Mouse (Mus musculus) hindbrain, embryonic 11.5 days (tissue): Measurements from ENCODE around the gene Cdk19. TPM values are rescaled to one million over a fixed set of nuclear protein-coding genes. Genes with fewer than 3 reads are reported as not detected.

ENCODE experiments used
- ATAC-seq: fragments of 200-750 bp; cut with Nextera tagmentation; 2 replicates; pipeline ENCODE4 v1.8.0; 2017; ENCODE audit warnings: mild to moderate bottlenecking, moderate TSS enrichment, moderate library complexity; ENCODE audit not compliant: low FRiP score
- DNase-seq: peaks from one replicate; pipeline ENCODE4 v3.0.0-alpha.2; 2015; ENCODE audit warnings: low spot score
- H3K27ac ChIP-seq: fragments of 300-500 bp; sonication (generic); 2 replicates; pipeline ENCODE4 v1.5.1; 2014; ENCODE audit warnings: mild to moderate bottlenecking, low read depth, low read length
- H3K27me3 ChIP-seq: fragments of 300-500 bp; sonication (generic); 2 replicates; pipeline ENCODE4 v1.6.1; 2014; ENCODE audit warnings: mild to moderate bottlenecking, low read length, moderate library complexity, mixed read lengths; ENCODE audit not compliant: control insufficient read depth, insufficient read depth
- H3K36me3 ChIP-seq: fragments of 300-500 bp; sonication (generic); 2 replicates; pipeline ENCODE4 v1.6.1; 2014; ENCODE audit warnings: mild to moderate bottlenecking, low read length, moderate library complexity, mixed read lengths; ENCODE audit not compliant: control insufficient read depth, insufficient read depth
- H3K4me1 ChIP-seq: fragments of 300-500 bp; sonication (generic); replicated peaks from 2 replicates; pipeline ENCODE4 v1.6.1; 2014; ENCODE audit warnings: low read length, mixed read lengths; ENCODE audit not compliant: control insufficient read depth, insufficient read depth
- H3K4me2 ChIP-seq: fragments of 300-500 bp; sonication (generic); replicated peaks from 2 replicates; pipeline ENCODE4 v1.6.1; 2014; ENCODE audit warnings: mild to moderate bottlenecking, low read depth, low read length
- H3K4me3 ChIP-seq: fragments of 300-500 bp; sonication (generic); 2 replicates; pipeline ENCODE4 v1.5.1; 2014; ENCODE audit warnings: low read depth, low read length
- H3K9ac ChIP-seq: fragments of 300-500 bp; sonication (generic); 2 replicates; pipeline ENCODE4 v1.6.1; 2014; ENCODE audit warnings: low read depth, low read length
- H3K9me3 ChIP-seq: fragments of 300-500 bp; sonication (generic); 2 replicates; pipeline ENCODE4 v1.6.1; 2016; ENCODE audit warnings: low read length; ENCODE audit not compliant: control insufficient read depth
- WGBS: fragments of 180-500 bp; shearing (Covaris S2); extraction: QIAGEN DNeasy Blood & Tissue Kit; methylation state at CpG from one replicate; pipeline ENCODE4 v1.1.7; 2014; 5-methylcytosine and 5-hydroxymethylcytosine counted together
- polyA plus RNA-seq: library from polyadenylated mRNA; unstranded; fragments of >200 nt; fragmentation: Nextera tagmentation; extraction: Ambion mirVana; gene quantifications from 2 replicates; pipeline ENCODE4 v1.2.1, GENCODE M21; 2014

The Cdk19 gene
- polyA plus RNA-seq, 1 experiment from 2014 or later: 9.0 TPM

GRCm38 (mm10) chr10:40358166-40358565 is 18.8 kb downstream of the Cdk19 start:
- 78% methylated on average over 2 of the region's 2 CpGs for WGBS
- DNase-seq: no peak
- no peaks in the 10 kb centered on the region for H3K36me3 ChIP-seq
- H3K4me1 ChIP-seq: no peaks in the 10 kb centered on the region
- no peaks in the 10 kb centered on the region for H3K27me3 ChIP-seq
- no peak overlapping the region for H3K4me3 ChIP-seq
- no peak overlapping the region for H3K9ac ChIP-seq
- no peak overlapping the region for H3K4me2 ChIP-seq
- ATAC-seq: no peak
- H3K9me3 ChIP-seq: no peaks in the 10 kb centered on the region
- H3K27ac ChIP-seq: no peak overlapping the region

DNA sequence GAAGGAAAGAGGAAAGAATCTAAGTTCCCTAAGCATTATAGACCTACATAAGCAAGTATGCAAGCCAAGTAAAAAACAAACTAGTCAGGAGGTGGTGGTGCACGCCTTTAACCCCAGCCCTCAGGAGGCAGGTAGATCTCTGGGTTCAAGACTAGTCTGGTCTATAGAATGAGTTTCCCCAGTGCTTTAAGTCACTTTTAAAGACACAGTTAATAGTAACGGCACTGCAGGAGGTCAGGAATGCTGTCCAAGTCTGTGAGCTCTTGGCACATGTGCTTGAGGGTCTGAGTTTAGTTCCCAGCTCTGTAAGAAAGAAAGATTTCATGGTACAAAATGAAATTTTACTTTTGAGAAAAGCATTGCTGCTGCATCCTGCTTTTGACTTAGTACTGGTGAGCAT is 19.8 kb downstream of the Cdk19 start:
- Histone ChIP-seq H3K36me3 (no peaks in the 10 kb centered on the region), H3K4me1 (no peaks in the 10 kb centered on the region), H3K9ac (no peak overlapping the region), H3K27ac (no peak overlapping the region), H3K9me3 (no peaks in the 10 kb centered on the region), H3K27me3 (no peaks in the 10 kb centered on the region), H3K4me3 (no peak overlapping the region), H3K4me2 (no peak overlapping the region)
- no peak for ATAC-seq
- WGBS: 76% methylated on average over 2 of the region's 2 CpGs
- DNase-seq: no peak

DNA sequence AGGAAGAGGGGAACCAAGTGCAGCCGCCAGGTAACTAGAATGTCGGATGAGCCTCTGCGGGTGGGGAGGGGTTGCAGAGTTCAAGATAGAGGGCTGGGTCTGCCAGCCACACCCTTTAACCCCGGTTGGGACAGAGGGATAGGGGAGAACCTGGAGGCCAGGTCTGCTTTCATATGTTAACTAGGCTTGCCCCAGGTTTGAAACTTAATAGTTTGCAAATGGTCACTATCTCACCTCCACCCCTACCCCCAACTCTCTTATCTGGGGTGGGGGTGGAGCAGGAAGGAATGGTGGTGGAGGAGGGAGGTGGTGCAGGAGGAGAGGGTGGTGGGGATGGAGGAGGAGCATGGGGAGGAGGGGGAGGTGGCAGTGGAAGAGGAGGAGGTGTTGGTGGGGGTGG is 23.6 kb downstream of the Cdk19 start:
- DNase-seq (no peak), ATAC-seq (no peak)
- H3K36me3 ChIP-seq: no peaks in the 10 kb centered on the region
- H3K9ac ChIP-seq: no peak overlapping the region
- H3K4me3 ChIP-seq: no peak overlapping the region
- WGBS: 37% methylated on average over 4 of the region's 4 CpGs
- no peak overlapping the region for H3K4me2 ChIP-seq
- no peaks in the 10 kb centered on the region for H3K9me3 ChIP-seq
- H3K4me1 ChIP-seq: no peaks in the 10 kb centered on the region
- H3K27ac ChIP-seq: no peak overlapping the region
- no peaks in the 10 kb centered on the region for H3K27me3 ChIP-seq

GRCm38 (mm10) chr10:40364642-40365361 is 25.4 kb downstream of the Cdk19 start:
- H3K4me1 ChIP-seq: no peaks in the 10 kb centered on the region
- no peak for ATAC-seq
- no peak for DNase-seq
- WGBS: 70% methylated on average over 5 of the region's 5 CpGs
- H3K9me3 ChIP-seq: no peaks in the 10 kb centered on the region
- no peak overlapping the region for H3K27ac ChIP-seq
- H3K36me3 ChIP-seq: no peaks in the 10 kb centered on the region
- no peak overlapping the region for H3K9ac ChIP-seq
- H3K27me3 ChIP-seq: no peaks in the 10 kb centered on the region
- no peak overlapping the region for H3K4me3 ChIP-seq
- H3K4me2 ChIP-seq: no peak overlapping the region

DNA sequence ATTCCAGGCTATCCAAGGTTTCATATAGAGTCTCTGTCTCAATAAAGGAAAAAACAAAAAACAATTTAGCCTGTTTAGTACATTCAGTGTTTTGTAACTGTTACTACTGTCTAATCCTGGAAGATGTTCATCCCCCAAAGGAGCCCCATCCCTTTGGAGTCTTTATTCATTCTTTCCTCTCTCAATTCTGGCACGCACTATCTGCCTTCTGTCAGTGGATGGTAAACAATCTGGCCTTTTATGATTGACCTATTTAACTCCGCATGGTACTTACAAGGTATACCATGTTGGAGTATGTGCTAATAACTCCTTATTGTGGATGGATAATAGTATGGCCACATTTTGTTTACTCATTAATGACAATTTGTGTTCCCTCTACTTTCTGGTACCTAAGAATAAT is 26.6 kb downstream of the Cdk19 start:
- H3K4me1 ChIP-seq: no peaks in the 10 kb centered on the region
- DNase-seq (no peak), ATAC-seq (no peak)
- H3K9me3 ChIP-seq: no peaks in the 10 kb centered on the region
- no peak overlapping the region for H3K27ac ChIP-seq
- H3K9ac ChIP-seq: no peak overlapping the region
- H3K4me2 ChIP-seq: no peak overlapping the region
- no peaks in the 10 kb centered on the region for H3K36me3 ChIP-seq
- no peak overlapping the region for H3K4me3 ChIP-seq
- 94% methylated on average over 2 of the region's 2 CpGs for WGBS
- H3K27me3 ChIP-seq: no peaks in the 10 kb centered on the region

GRCm38 (mm10) chr10:40368516-40368915 is 29.2 kb downstream of the Cdk19 start:
- H3K27ac ChIP-seq: no peak overlapping the region
- no peaks in the 10 kb centered on the region for H3K9me3 ChIP-seq
- no peak overlapping the region for H3K9ac ChIP-seq
- ATAC-seq: no peak
- WGBS: 77% methylated on average over 1 of the region's 1 CpGs
- no peak overlapping the region for H3K4me3 ChIP-seq
- H3K4me2 ChIP-seq: no peak overlapping the region
- H3K4me1 ChIP-seq: 0 out of 2 replicates have a peak, but pooled peaks cover 2% of the 10 kb centered on the region
- DNase-seq: no peak
- no peaks in the 10 kb centered on the region for H3K36me3 ChIP-seq
- H3K27me3 ChIP-seq: no peaks in the 10 kb centered on the region

- no peak overlapping the region for H3K27ac ChIP-seq
- H3K9ac ChIP-seq: no peak overlapping the region
- H3K4me3 ChIP-seq: no peak overlapping the region
- DNase-seq (no peak), ATAC-seq (no peak)
- H3K9me3 ChIP-seq: no peaks in the 10 kb centered on the region
- H3K36me3 ChIP-seq: no peaks in the 10 kb centered on the region
- no peak overlapping the region for H3K4me2 ChIP-seq
- no peaks in the 10 kb centered on the region for H3K27me3 ChIP-seq
- 0 out of 2 replicates have a peak, but pooled peaks cover 2% of the 10 kb centered on the region for H3K4me1 ChIP-seq
Measured at GRCm38 (mm10) chr10:40370156-40370555, 30.8 kb downstream of the Cdk19 start.

DNA sequence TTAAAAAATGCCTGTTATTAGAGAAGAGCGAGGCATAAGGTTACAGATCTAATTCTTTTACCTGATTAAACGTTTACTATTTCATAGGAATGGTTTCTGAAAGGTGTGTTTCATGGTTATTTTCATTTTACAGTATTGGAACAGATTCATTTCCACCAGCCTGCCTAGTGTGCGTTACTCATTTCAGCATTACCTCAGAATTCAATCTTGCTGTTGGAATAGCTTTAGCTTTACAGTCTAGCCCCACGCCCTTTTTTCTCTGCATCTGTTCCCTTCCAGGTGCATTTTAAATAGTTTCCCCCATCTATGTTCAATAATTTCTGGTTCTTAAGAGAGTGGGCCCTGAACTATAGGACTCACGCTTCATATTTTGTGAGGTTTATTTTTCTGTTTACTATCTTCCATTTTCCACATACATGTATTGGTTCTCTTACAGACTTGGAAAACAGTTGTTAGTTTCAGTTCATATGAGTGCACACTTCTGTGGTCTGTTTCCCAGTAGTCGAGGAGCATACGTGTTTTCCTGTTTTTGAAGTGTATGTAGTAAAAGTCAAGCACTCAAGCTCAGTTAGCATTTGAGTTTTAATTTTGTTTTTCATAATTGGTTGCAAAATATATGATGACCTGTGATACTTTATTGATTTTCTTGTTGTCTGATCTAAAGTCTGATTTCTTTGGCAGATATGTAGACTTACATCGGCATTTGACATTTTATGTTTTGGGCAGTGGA is 32.0 kb downstream of the Cdk19 start:
- 84% methylated on average over 8 of the region's 8 CpGs for whole genome bisulfite sequencing
- Histone ChIP-seq H3K4me1 (0 out of 2 replicates have a peak, but pooled peaks cover 2% of the 10 kb centered on the region), H3K27ac (no peak overlapping the region), H3K36me3 (no peaks in the 10 kb centered on the region), H3K4me3 (no peak overlapping the region), H3K9me3 (no peaks in the 10 kb centered on the region), H3K27me3 (no peaks in the 10 kb centered on the region), H3K4me2 (no peak overlapping the region), H3K9ac (no peak overlapping the region)
- DNase-seq: no peak
- no peak for ATAC-seq
